Mouse (Mus musculus) MEL (cell line): ENCODE measurements around the gene Pcnx3. TPM values are rescaled to one million over a fixed set of nuclear protein-coding genes. Genes with fewer than 3 reads are reported as not detected.
A peak's percentile ranks its signal among the peaks of the same experiment; 100 is the strongest.

ENCODE experiments used
- DNase-seq: peaks from one replicate; pipeline ENCODE4 v3.0.0; 2011; ENCODE audit warnings: low read depth, low spot score
- H3K27ac ChIP-seq: 2 replicates; pipeline ENCODE4 v1.5.1; 2012; ENCODE audit warnings: low read depth, mild to moderate bottlenecking, control low read depth, low read length, moderate library complexity; ENCODE audit not compliant: control insufficient read depth
- H3K27me3 ChIP-seq, 2 experiments: fragments of 150-350 bp in 1 of 2; sonication (generic) in 1 of 2; 2 replicates each; pipeline ENCODE4 v1.6.1; 2012; ENCODE audit warnings: low read length in 2 of 2, mild to moderate bottlenecking in 2 of 2, improper control_type of control experiment in 1 of 2, moderate library complexity in 1 of 2; ENCODE audit not compliant: insufficient read depth in 2 of 2, control insufficient read depth in 1 of 2
- H3K36me3 ChIP-seq, 2 experiments: 2 replicates each; pipeline ENCODE4 v1.6.1; 2012 to 2014; ENCODE audit warnings: low read length in 2 of 2, improper control_type of control experiment in 1 of 2, inconsistent platforms in 1 of 2, mild to moderate bottlenecking in 1 of 2; ENCODE audit not compliant: insufficient read depth in 2 of 2, control insufficient read depth in 1 of 2
- H3K4me1 ChIP-seq, 2 experiments: fragments of 150-350 bp in 1 of 2; sonication (generic) in 1 of 2; 2 replicates each; pipeline ENCODE4 v1.6.1; 2012; ENCODE audit warnings: low read length in 2 of 2, improper control_type of control experiment in 1 of 2, mild to moderate bottlenecking in 1 of 2; ENCODE audit not compliant: insufficient read depth in 2 of 2, control insufficient read depth in 1 of 2
- H3K4me3 ChIP-seq, 2 experiments: fragments of 150-350 bp in 1 of 2; sonication (generic) in 1 of 2; 2 replicates each; pipeline ENCODE4 v1.5.1; 2012; ENCODE audit warnings: low read depth in 2 of 2, low read length in 2 of 2, mild to moderate bottlenecking in 2 of 2, moderate library complexity in 2 of 2, control low read depth in 1 of 2, improper control_type of control experiment in 1 of 2; ENCODE audit not compliant: control insufficient read depth in 1 of 2, insufficient read depth in 1 of 2
- H3K79me2 ChIP-seq: 2 replicates; pipeline ENCODE4 v1.6.1; 2012; ENCODE audit warnings: mild to moderate bottlenecking, low read length, moderate library complexity; ENCODE audit not compliant: control insufficient read depth, poor library complexity, insufficient read depth
- H3K9ac ChIP-seq: 2 replicates; pipeline ENCODE4 v1.6.1; 2012; ENCODE audit warnings: low read depth, mild to moderate bottlenecking, control low read depth, low read length, moderate library complexity; ENCODE audit not compliant: control insufficient read depth, poor library complexity, severe bottlenecking
- H3K9me3 ChIP-seq: fragments of 150-350 bp; sonication (generic); replicated peaks from 2 replicates; pipeline ENCODE4 v1.6.1; 2012; ENCODE audit warnings: mild to moderate bottlenecking, low read length, improper control_type of control experiment, moderate library complexity; ENCODE audit not compliant: insufficient read depth
- BHLHE40 ChIP-seq: IDR thresholded peaks from 2 replicates; pipeline ENCODE4 v1.6.1; 2012; ENCODE audit warnings: low read depth, mild to moderate bottlenecking, inconsistent platforms, low read length, improper control_type of control experiment, borderline replicate concordance
- CHD1 ChIP-seq: IDR thresholded peaks from 2 replicates; pipeline ENCODE4 v1.6.1; 2012; ENCODE audit warnings: low read depth, mild to moderate bottlenecking, inconsistent platforms, low read length, improper control_type of control experiment
- CHD2 ChIP-seq: IDR thresholded peaks from 2 replicates; pipeline ENCODE4 v1.6.1; 2011; ENCODE audit warnings: low read length, improper control_type of control experiment
- E2F4 ChIP-seq: IDR thresholded peaks from 2 replicates; pipeline ENCODE4 v1.6.1; 2011; ENCODE audit warnings: low read depth, low read length, improper control_type of control experiment, borderline replicate concordance
- ELF1 ChIP-seq: IDR thresholded peaks from 2 replicates; pipeline ENCODE4 v1.6.1; 2014; ENCODE audit warnings: low read depth, mild to moderate bottlenecking, inconsistent platforms, low read length, improper control_type of control experiment, moderate library complexity
- EP300 ChIP-seq, 2 experiments: IDR thresholded peaks; 2 replicates each; pipeline ENCODE4 v1.6.1; 2011; ENCODE audit warnings: improper control_type of control experiment in 2 of 2, low read length in 2 of 2, low read depth in 1 of 2, mild to moderate bottlenecking in 1 of 2
- GABPA ChIP-seq: IDR thresholded peaks from 2 replicates; pipeline ENCODE4 v1.6.1; 2012; ENCODE audit warnings: low read depth, mild to moderate bottlenecking, inconsistent platforms, low read length, improper control_type of control experiment, moderate library complexity
- GATA1 ChIP-seq: IDR thresholded peaks from 2 replicates; pipeline ENCODE4 v1.6.1; 2011; ENCODE audit warnings: low read depth, low read length, improper control_type of control experiment
- KAT2A ChIP-seq: conservative IDR thresholded peaks from 2 replicates; pipeline ENCODE4 v1.6.1; 2012; ENCODE audit warnings: low read depth, low read length, improper control_type of control experiment, inconsistent platforms
- MAX ChIP-seq: IDR thresholded peaks from 2 replicates; pipeline ENCODE4 v1.6.1; 2011; ENCODE audit warnings: low read length, improper control_type of control experiment
- MAZ ChIP-seq: IDR thresholded peaks from 2 replicates; pipeline ENCODE4 v1.6.1; 2012; ENCODE audit warnings: low read depth, mild to moderate bottlenecking, inconsistent platforms, low read length, improper control_type of control experiment
- MEF2A ChIP-seq: IDR thresholded peaks from 2 replicates; pipeline ENCODE4 v1.6.1; 2014; ENCODE audit warnings: low read depth, mild to moderate bottlenecking, inconsistent platforms, low read length, improper control_type of control experiment; ENCODE audit not compliant: poor library complexity, insufficient replicate concordance, severe bottlenecking; ENCODE audit errors: extremely low read depth
- MXI1 ChIP-seq: IDR thresholded peaks from 2 replicates; pipeline ENCODE4 v1.6.1; 2011; ENCODE audit warnings: mild to moderate bottlenecking, low read depth, low read length, improper control_type of control experiment
- MYB ChIP-seq: IDR thresholded peaks from 2 replicates; pipeline ENCODE4 v1.6.1; 2011; ENCODE audit warnings: mild to moderate bottlenecking, low read depth, low read length, improper control_type of control experiment
- MYC ChIP-seq: IDR thresholded peaks from 2 replicates; pipeline ENCODE4 v1.6.1; 2011; ENCODE audit warnings: low read depth, mild to moderate bottlenecking, low read length, improper control_type of control experiment, moderate library complexity
- NELFE ChIP-seq: IDR thresholded peaks from 2 replicates; pipeline ENCODE4 v1.6.1; 2011; ENCODE audit warnings: low read depth, low read length, improper control_type of control experiment
- NRF1 ChIP-seq: IDR thresholded peaks from 2 replicates; pipeline ENCODE4 v1.6.1; 2014; ENCODE audit warnings: low read depth, mild to moderate bottlenecking, inconsistent platforms, low read length, improper control_type of control experiment, moderate library complexity; ENCODE audit not compliant: poor library complexity, insufficient read depth, severe bottlenecking
- POLR2AphosphoS2 ChIP-seq: IDR thresholded peaks from 2 replicates; pipeline ENCODE4 v1.6.1; 2011; ENCODE audit warnings: low read length, improper control_type of control experiment
- RAD21 ChIP-seq: IDR thresholded peaks from 2 replicates; pipeline ENCODE4 v1.6.1; 2011; ENCODE audit warnings: mild to moderate bottlenecking, low read depth, low read length, improper control_type of control experiment
- RCOR1 ChIP-seq: IDR thresholded peaks from 2 replicates; pipeline ENCODE4 v1.6.1; 2012; ENCODE audit warnings: low read depth, mild to moderate bottlenecking, inconsistent platforms, low read length, improper control_type of control experiment
- SIN3A ChIP-seq: IDR thresholded peaks from 2 replicates; pipeline ENCODE4 v1.6.1; 2012; ENCODE audit warnings: low read length, improper control_type of control experiment, inconsistent platforms
- SMC3 ChIP-seq: IDR thresholded peaks from 2 replicates; pipeline ENCODE4 v1.6.1; 2011; ENCODE audit warnings: low read depth, low read length, improper control_type of control experiment
- TAL1 ChIP-seq: IDR thresholded peaks from 2 replicates; pipeline ENCODE4 v1.6.1; 2012; ENCODE audit warnings: mild to moderate bottlenecking, inconsistent platforms, low read length, moderate library complexity, mixed read lengths
- TBP ChIP-seq: IDR thresholded peaks from 2 replicates; pipeline ENCODE4 v1.8.0; 2011; ENCODE audit warnings: low read depth, low read length, improper control_type of control experiment
- TCF12 ChIP-seq: IDR thresholded peaks from 2 replicates; pipeline ENCODE4 v1.6.1; 2014; ENCODE audit warnings: low read depth, mild to moderate bottlenecking, inconsistent platforms, low read length, improper control_type of control experiment, moderate library complexity
- USF1 ChIP-seq: IDR thresholded peaks from 2 replicates; pipeline ENCODE4 v1.6.1; 2014; ENCODE audit warnings: low read depth, mild to moderate bottlenecking, inconsistent platforms, low read length, improper control_type of control experiment, moderate library complexity
- USF2 ChIP-seq, 2 experiments: IDR thresholded peaks; 2 replicates each; pipeline ENCODE4 v1.6.1; 2011 to 2012; ENCODE audit warnings: improper control_type of control experiment in 2 of 2, low read length in 2 of 2, borderline replicate concordance in 1 of 2, inconsistent platforms in 1 of 2, low read depth in 1 of 2, mild to moderate bottlenecking in 1 of 2; ENCODE audit not compliant: insufficient read depth in 1 of 2
- ZC3H11A ChIP-seq: IDR thresholded peaks from 2 replicates; pipeline ENCODE4 v1.6.1; 2012; ENCODE audit warnings: low read depth, mild to moderate bottlenecking, inconsistent platforms, low read length, improper control_type of control experiment
- ZKSCAN1 ChIP-seq: IDR thresholded peaks from 2 replicates; pipeline ENCODE4 v1.6.1; 2012; ENCODE audit warnings: low read depth, mild to moderate bottlenecking, inconsistent platforms, low read length, improper control_type of control experiment, moderate library complexity
- ZMIZ1 ChIP-seq: IDR thresholded peaks from 2 replicates; pipeline ENCODE4 v1.6.1; 2012; ENCODE audit warnings: low read depth, mild to moderate bottlenecking, inconsistent platforms, low read length, improper control_type of control experiment, moderate library complexity
- ZNF384 ChIP-seq: IDR thresholded peaks from 2 replicates; pipeline ENCODE4 v1.6.1; 2012; ENCODE audit warnings: low read depth, mild to moderate bottlenecking, inconsistent platforms, low read length, improper control_type of control experiment
- polyA plus RNA-seq, 2 experiments: library from polyadenylated mRNA; stranded (reverse) in 1 of 2; unstranded in 1 of 2; fragments of >175 nt in 1 of 2; fragments of >200 nt in 1 of 2; gene quantifications; 2 replicates each; pipeline versions ENCODE4 v1.2.1 to v1.2.4; 2012; ENCODE audit warnings: low replicate concordance in 2 of 2, low read depth in 1 of 2; ENCODE audit not compliant: insufficient read length in 2 of 2, insufficient read depth in 1 of 2, missing spikeins in 1 of 2
- total RNA-seq: library from RNA; depleted of rRNA; stranded (reverse); fragments of 300-350 nt; gene quantifications from 2 replicates; pipeline ENCODE4 v1.2.3, GENCODE M21; 2012

The Pcnx3 gene
- total and polyA plus RNA-seq, 3 experiments: 25.3 to 76.4 TPM; not detected in 1

DNA sequence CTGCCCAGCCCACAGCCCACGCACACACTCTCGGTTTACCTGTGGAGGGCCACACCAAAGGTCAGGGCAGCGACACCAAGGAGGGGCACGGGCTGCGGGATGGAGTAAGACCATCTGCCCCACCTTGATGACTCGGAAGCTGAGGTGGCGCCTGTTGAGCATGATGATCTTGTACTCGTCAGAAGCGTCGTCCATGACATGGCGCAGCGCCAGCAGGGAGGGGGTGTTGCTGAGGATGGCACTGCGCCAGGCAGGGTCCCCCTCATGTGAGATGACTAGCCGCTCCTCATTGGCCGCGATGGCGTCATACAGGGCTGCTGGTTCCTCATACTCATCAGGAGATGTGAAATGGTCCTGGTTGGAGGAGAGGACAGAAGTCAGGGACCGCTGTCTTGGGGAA lies 22.3 kb downstream of the Pcnx3 start:
- Histone ChIP-seq H3K27ac (no peak overlapping the region), H3K9me3 (no peaks in the 10 kb centered on the region), H3K36me3 (peaks cover 2 to 21% of the 10 kb centered on the region in 2 experiments; a peak in 3 of 4 replicates), H3K27me3 (no peaks in the 10 kb centered on the region), H3K4me1 (peaks cover 1 to 34% of the 10 kb centered on the region in 2 experiments; a peak in 3 of 4 replicates), H3K9ac (no peak overlapping the region), H3K4me3 (no peak overlapping the region), H3K79me2 (no peaks in the 10 kb centered on the region; the same call in 1 of the 2 replicates)
- TF ChIP-seq ZMIZ1: no peak
- no peak for TF ChIP-seq CHD1
- TF ChIP-seq GABPA: no peak
- no peak for TF ChIP-seq MEF2A
- TF ChIP-seq RAD21: no peak
- no peak for TF ChIP-seq TBP
- DNase-seq: no peak

- Histone ChIP-seq H3K36me3 (peaks cover 0 to 21% of the 10 kb centered on the region in 2 experiments; a peak in 3 of 4 replicates), H3K4me1 (peaks cover 1 to 34% of the 10 kb centered on the region in 2 experiments; a peak in 3 of 4 replicates), H3K27ac (peak overlapping the region; percentile 15; the same call in 1 of the 2 replicates), H3K9me3 (no peaks in the 10 kb centered on the region), H3K79me2 (no peaks in the 10 kb centered on the region; the same call in 1 of the 2 replicates), H3K9ac (peak overlapping the region; percentile 31; the same call in 1 of the 2 replicates), H3K4me3 (no peak overlapping the region), H3K27me3 (no peaks in the 10 kb centered on the region)
- DNase-seq: peak; percentile 72
- no peak for TF ChIP-seq NRF1
- TF ChIP-seq ELF1: no peak
- no peak for TF ChIP-seq BHLHE40
- TF ChIP-seq SMC3: no peak
- TF ChIP-seq ZC3H11A: no peak
- TF ChIP-seq KAT2A: no peak
- peak; percentile 77 for TF ChIP-seq TCF12
- TF ChIP-seq ZKSCAN1: no peak
- peak; percentile 94 for TF ChIP-seq TAL1
- no peak for TF ChIP-seq MYB
- TF ChIP-seq MAX: no peak
- TF ChIP-seq USF2 (IDR thresholded peaks at IDR 0.05; ENCODE audit: borderline replicate concordance in 1 of 2, insufficient read depth in 1 of 2, low read depth in 1 of 2, low read length in 2 of 2): no peak
- TF ChIP-seq TBP: no peak
- TF ChIP-seq MEF2A: no peak
- TF ChIP-seq GATA1: peak; percentile 61; the same call in 1 of the 2 replicates
- no peak for TF ChIP-seq E2F4
- TF ChIP-seq NELFE: no peak
- TF ChIP-seq MXI1: no peak
- TF ChIP-seq ZNF384: no peak
- no peak for TF ChIP-seq MYC
- no peak for TF ChIP-seq RCOR1
- peak; percentile 28 to 68; a peak in 2 of 4 replicates for TF ChIP-seq EP300 (IDR thresholded peaks at IDR 0.05; ENCODE audit: low read depth in 1 of 2, low read length in 2 of 2)
- TF ChIP-seq USF1: no peak
- TF ChIP-seq CHD2: no peak
- TF ChIP-seq MAZ: peak; percentile 70; the same call in 1 of the 2 replicates
- no peak for TF ChIP-seq POLR2AphosphoS2
- no peak for TF ChIP-seq SIN3A
These were observed 23.2 kb downstream of the Pcnx3 start for GRCm38 (mm10) chr19:5665465-5665864.
